ENCODE assay signal across 8 mouse cellular contexts in genomic region chr4:82408463-82409404, GRCm38 (mm10).
DNase-seq lines count a peak whose midpoint lies in the region; ATAC-seq lines count a peak whose summit lies in the region.

No protein-coding gene starts in this region.

- 57% methylated on average over 22 of the region's 22 CpGs for WGBS in kidney, embryonic 14.5 days
- WGBS in forebrain, embryonic 16.5 days, result 20% methylated on average over 22 of the region's 22 CpGs
- whole genome bisulfite sequencing in midbrain, embryonic 15.5 days, result 35% methylated on average over 22 of the region's 22 CpGs
- 83% methylated on average over 22 of the region's 22 CpGs for WGBS in liver, embryonic 11.5 days

- no peak overlapping the region for H3K27ac ChIP-seq in kidney, embryonic 14.5 days (ENCODE audit: low read depth, low read length)
- H3K27ac ChIP-seq in forebrain, embryonic 16.5 days (ENCODE audit: low read length), result peak overlapping the region; percentile 29
- H3K27ac ChIP-seq in midbrain, embryonic 15.5 days, result no peak overlapping the region
- H3K27ac ChIP-seq in liver, embryonic 11.5 days (ENCODE audit: low read depth, low read length), result no peak overlapping the region

- H3K4me3 ChIP-seq in kidney, embryonic 14.5 days (ENCODE audit: low read length), result no peak overlapping the region
- 0 out of 2 replicates have a peak overlapping the region, but pooled peaks have one; percentile 5 for H3K4me3 ChIP-seq in forebrain, embryonic 16.5 days (replicated peaks; ENCODE audit: low read length)
- H3K4me3 ChIP-seq in midbrain, embryonic 15.5 days, result no peak overlapping the region
- H3K4me3 ChIP-seq in liver, embryonic 11.5 days (ENCODE audit: low read depth, low read length), result no peak overlapping the region

- DNase-seq in kidney, postnatal 4 days, result peak; percentile 50 to 62
- DNase-seq in embryo, embryonic 10 days (ENCODE audit: low spot score), result peak; percentile 61
- no peak for DNase-seq in gastrocnemius, postnatal 36 days
- no peak for DNase-seq in liver, embryonic 11.5 days (ENCODE audit: low spot score)

- intact Hi-C loops in gastrocnemius, postnatal 36 days (cut with DNase I), result no loop called here

- peaks cover 21% of the 10 kb centered on the region for H3K4me1 ChIP-seq in kidney, embryonic 14.5 days (ENCODE audit: control insufficient read depth, insufficient read depth, low read length)
- peaks cover 78% of the 10 kb centered on the region for H3K4me1 ChIP-seq in forebrain, embryonic 16.5 days (replicated peaks; ENCODE audit: control insufficient read depth, insufficient read depth, low read length)
- peaks cover 23% of the 10 kb centered on the region for H3K4me1 ChIP-seq in midbrain, embryonic 15.5 days
- H3K4me1 ChIP-seq in liver, embryonic 11.5 days (replicated peaks; ENCODE audit: control insufficient read depth, insufficient read depth, low read length), result peaks cover 17% of the 10 kb centered on the region

- H3K27me3 ChIP-seq in kidney, embryonic 14.5 days (ENCODE audit: control insufficient read depth, insufficient read depth, low read length), result no peaks in the 10 kb centered on the region
- H3K27me3 ChIP-seq in forebrain, embryonic 16.5 days (replicated peaks; ENCODE audit: control insufficient read depth, insufficient read depth, low read length), result no peaks in the 10 kb centered on the region
- no peaks in the 10 kb centered on the region for H3K27me3 ChIP-seq in midbrain, embryonic 15.5 days (replicated peaks)
- H3K27me3 ChIP-seq in liver, embryonic 11.5 days (replicated peaks; ENCODE audit: control insufficient read depth, insufficient read depth, low read length), result no peaks in the 10 kb centered on the region

- H3K9me3 ChIP-seq in kidney, embryonic 14.5 days (ENCODE audit: control insufficient read depth, low read length), result no peaks in the 10 kb centered on the region
- no peaks in the 10 kb centered on the region for H3K9me3 ChIP-seq in forebrain, embryonic 16.5 days (ENCODE audit: control insufficient read depth, low read length)
- no peaks in the 10 kb centered on the region for H3K9me3 ChIP-seq in midbrain, embryonic 15.5 days
- no peaks in the 10 kb centered on the region for H3K9me3 ChIP-seq in liver, embryonic 11.5 days (ENCODE audit: control insufficient read depth, low read length)

- no peak overlapping the region for H3K9ac ChIP-seq in kidney, embryonic 14.5 days (ENCODE audit: low read depth, low read length)
- no peak overlapping the region for H3K9ac ChIP-seq in forebrain, embryonic 16.5 days (replicated peaks; ENCODE audit: low read depth, low read length)
- H3K9ac ChIP-seq in midbrain, embryonic 15.5 days, result no peak overlapping the region
- no peak overlapping the region for H3K9ac ChIP-seq in liver, embryonic 11.5 days (ENCODE audit: low read depth, low read length)

- no peaks in the 10 kb centered on the region for H3K36me3 ChIP-seq in kidney, embryonic 14.5 days (ENCODE audit: control insufficient read depth, insufficient read depth, low read length)
- no peaks in the 10 kb centered on the region for H3K36me3 ChIP-seq in forebrain, embryonic 16.5 days (ENCODE audit: control insufficient read depth, insufficient read depth)
- H3K36me3 ChIP-seq in midbrain, embryonic 15.5 days (replicated peaks), result no peaks in the 10 kb centered on the region
- no peaks in the 10 kb centered on the region for H3K36me3 ChIP-seq in liver, embryonic 11.5 days (ENCODE audit: control insufficient read depth, insufficient read depth, low read length)

- no peak overlapping the region; the same call in 1 of the 2 replicates for H3K4me2 ChIP-seq in kidney, embryonic 14.5 days (replicated peaks; ENCODE audit: low read depth, low read length)
- H3K4me2 ChIP-seq in forebrain, embryonic 16.5 days (ENCODE audit: low read length), result peak overlapping the region; percentile 29
- H3K4me2 ChIP-seq in midbrain, embryonic 15.5 days, result peak overlapping the region; percentile 20
- H3K4me2 ChIP-seq in liver, embryonic 11.5 days, result no peak overlapping the region

- no peak for ATAC-seq in kidney, embryonic 14.5 days (ENCODE audit: low FRiP score, low TSS enrichment)
- ATAC-seq in forebrain, embryonic 16.5 days, result 0 out of 2 replicates have a peak, but pooled peaks have one; percentile 14
- ATAC-seq in midbrain, embryonic 15.5 days (replicated peaks), result peak; percentile 32; the same call in 1 of the 2 replicates
- no peak for ATAC-seq in megakaryocyte progenitor cell, adult 5-6 weeks (replicated peaks; ENCODE audit: poor library complexity)
- ATAC-seq in liver, embryonic 11.5 days (replicated peaks; ENCODE audit: low FRiP score), result no peak

Comparison
In these comparisons a context has a peak if more than half of its experiments do, and no peak if none do; other contexts are left out.
1. DNase-seq: peak in kidney, postnatal 4 days (2 of 2) and embryo, embryonic 10 days (single experiment); none in gastrocnemius, postnatal 36 days (0 of 2) and liver, embryonic 11.5 days (single experiment).
2. ATAC-seq: peak in forebrain, embryonic 16.5 days (single experiment) and midbrain, embryonic 15.5 days (single experiment); none in kidney, embryonic 14.5 days (single experiment), megakaryocyte progenitor cell, adult 5-6 weeks (single experiment) and liver, embryonic 11.5 days (single experiment).
3. H3K4me2 ChIP-seq: peak in forebrain, embryonic 16.5 days (single experiment) and midbrain, embryonic 15.5 days (single experiment); none in kidney, embryonic 14.5 days (single experiment) and liver, embryonic 11.5 days (single experiment).